Mouse (Mus musculus) MEL-GATA-1-ER (cell line): Measurements from ENCODE around the gene Gfpt1.

Experiments
- DNase-seq: peaks from one replicate; pipeline ENCODE4 v3.0.0-alpha.2; 2012; ENCODE audit warnings: low read depth; ENCODE audit errors: extremely low read depth

Gene Gfpt1

DNA sequence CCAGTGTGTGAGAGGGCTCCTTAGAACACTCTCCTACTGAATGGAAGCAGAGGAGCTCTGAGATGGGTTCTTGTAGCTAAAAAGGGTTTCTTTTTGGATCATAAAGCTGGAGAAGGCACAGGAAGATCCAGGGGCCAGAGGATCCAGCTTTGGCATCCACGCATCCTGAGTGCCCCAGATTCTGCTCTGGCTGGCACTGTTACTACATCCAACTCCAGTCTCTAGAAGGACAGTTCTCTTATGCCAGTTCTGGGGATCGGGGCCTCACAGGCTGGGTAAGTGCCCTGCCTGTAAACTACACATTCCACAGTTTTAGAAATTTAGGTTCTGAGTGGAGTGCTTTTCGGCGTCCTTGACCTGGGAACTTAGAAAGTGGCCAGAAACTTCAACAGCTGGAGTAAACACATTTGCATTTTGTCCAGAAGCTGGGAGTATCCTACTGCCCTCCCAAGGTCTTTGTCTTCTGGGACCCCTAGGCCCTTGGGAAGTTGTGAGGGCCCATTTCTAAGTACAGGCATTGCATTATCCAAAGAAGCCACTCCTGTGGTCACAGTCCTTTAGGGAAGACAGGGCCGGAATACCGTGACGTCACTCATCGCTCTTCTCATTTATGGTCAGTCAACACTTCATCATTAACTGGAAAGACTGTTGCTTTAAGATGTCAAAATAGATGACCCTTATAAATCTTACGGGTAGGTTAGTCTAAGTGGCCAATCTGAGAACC lies 57.8 kb downstream of the Gfpt1 start:
- DNase-seq: no peak

- peak; percentile 52 for DNase-seq
Measured at GRCm38 (mm10) chr6:87101281-87101954, 58.8 kb downstream of the Gfpt1 start.

DNA sequence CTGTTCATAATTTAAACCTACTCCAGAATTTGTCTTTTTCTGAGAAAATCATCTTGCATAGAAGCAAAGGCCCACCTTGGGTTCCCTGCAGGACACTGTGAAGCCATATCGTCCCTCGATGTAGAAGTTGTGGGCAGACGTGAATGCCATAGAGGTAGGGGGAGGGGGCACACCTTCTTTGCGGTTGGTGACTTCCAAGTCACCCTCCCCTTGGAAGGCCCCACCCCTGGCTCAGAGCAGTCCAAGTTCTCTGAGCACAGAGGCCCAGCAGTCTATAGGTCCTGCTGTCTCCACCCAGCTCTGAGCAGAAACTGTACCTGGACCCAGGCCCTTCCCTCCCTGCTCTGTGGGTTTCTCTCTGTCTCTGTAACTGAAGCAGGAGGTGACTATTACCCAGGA lies 59.3 kb downstream of the Gfpt1 start:
- no peak for DNase-seq

DNA sequence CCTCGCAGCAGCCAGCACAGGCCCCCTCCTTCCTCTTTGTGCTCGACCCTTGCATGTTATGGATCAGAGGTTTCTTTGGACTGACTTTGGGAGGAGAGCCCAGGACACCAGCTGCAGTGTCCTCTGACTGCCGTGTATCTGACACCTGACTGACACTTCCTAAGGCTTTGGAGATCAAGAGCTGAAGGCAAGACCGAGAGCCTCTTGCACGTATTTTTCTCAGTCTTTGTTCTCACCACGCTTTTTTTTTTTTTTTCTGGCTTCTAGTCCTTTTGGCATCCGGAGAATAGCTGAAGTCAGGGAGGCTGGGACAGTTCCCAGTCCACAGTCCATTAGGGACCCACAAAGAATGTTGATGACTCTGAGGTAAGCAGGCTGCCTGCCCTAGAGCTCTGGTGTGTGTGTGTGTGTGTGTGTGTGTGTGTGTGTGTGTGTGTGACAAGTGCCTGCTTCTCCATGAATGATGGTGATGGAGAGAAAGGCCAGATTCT lies 59.8 kb downstream of the Gfpt1 start:
- no peak for DNase-seq

DNA sequence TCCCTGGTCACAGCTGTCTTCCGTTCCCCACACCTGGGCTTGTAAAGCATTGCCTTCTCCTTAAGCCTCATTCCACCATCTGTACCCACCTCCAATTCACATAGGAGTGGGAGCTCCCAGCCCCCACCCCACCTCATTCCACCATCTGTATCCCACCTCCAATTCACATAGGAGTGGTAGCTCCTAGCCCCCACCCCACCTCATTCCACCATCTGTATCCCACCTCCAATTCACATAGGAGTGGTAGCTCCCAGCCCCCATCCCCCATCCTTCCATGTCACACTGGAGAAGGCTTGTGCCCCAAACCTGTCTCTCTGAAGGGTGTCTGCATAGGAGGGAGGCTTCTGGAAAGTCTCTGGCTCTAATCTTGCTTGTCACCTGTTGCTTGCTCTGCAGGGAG lies 60.7 kb downstream of the Gfpt1 start:
- no peak for DNase-seq

GRCm38 (mm10) chr6:87104123-87104796 lies 61.6 kb downstream of the Gfpt1 start, which contains the start of gene D6Ertd527e:
Gene D6Ertd527e, plus strand, starts transcription at chr6:87104746.
- no peak for DNase-seq

- no peak for DNase-seq
Measured at GRCm38 (mm10) chr6:87111493-87111892, 68.8 kb downstream of the Gfpt1 start.

GRCm38 (mm10) chr6:87112125-87112524 lies 69.5 kb downstream of the Gfpt1 start:
- DNase-seq: no peak

- DNase-seq: no peak
Measured at GRCm38 (mm10) chr6:87115981-87116380, 73.3 kb downstream of the Gfpt1 start.

GRCm38 (mm10) chr6:87116596-87116995 lies 74.0 kb downstream of the Gfpt1 start:
- DNase-seq: no peak

DNA sequence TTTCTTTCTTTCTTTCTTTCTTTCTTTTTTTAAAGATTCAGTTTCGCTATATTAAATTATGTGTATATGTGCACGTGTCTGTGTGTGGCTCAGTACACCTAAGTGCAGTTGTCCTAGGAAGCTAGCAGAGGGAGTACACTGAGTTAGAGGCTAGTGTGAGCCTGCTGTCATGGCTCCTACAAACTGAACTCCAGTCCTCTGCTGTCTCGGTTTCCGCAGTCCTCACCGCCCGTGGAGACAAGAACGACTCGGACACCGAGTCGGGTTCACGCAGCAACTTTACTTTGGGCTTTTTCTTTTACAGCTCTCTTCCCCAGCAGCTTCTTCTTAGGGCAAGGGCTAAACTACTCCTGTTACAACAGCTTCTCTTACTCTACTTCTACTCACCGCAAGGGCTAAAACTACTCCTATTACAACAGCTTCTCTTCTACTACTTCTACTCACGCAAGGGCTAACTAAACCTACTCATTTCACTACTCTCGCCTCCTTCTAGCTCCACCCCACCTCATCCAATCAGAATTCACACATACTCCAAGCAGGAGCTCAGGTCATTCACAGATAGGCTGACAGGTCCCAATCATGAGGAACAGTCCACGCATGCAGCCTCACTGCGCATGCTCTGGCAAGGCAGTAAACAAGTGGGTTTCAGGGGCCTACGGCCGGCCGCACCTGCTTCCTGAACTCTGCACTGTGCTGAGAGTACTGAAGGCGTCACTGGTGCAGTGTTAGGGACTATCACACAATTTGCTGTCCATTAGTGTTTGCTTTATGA lies 76.6 kb downstream of the Gfpt1 start:
- no peak for DNase-seq

GRCm38 (mm10) chr6:87119975-87120374 lies 77.3 kb downstream of the Gfpt1 start:
- no peak for DNase-seq

GRCm38 (mm10) chr6:87120661-87121060 lies 78.0 kb downstream of the Gfpt1 start:
- DNase-seq: no peak

- DNase-seq: no peak
Measured at GRCm38 (mm10) chr6:87121961-87122360, 79.3 kb downstream of the Gfpt1 start.

DNA sequence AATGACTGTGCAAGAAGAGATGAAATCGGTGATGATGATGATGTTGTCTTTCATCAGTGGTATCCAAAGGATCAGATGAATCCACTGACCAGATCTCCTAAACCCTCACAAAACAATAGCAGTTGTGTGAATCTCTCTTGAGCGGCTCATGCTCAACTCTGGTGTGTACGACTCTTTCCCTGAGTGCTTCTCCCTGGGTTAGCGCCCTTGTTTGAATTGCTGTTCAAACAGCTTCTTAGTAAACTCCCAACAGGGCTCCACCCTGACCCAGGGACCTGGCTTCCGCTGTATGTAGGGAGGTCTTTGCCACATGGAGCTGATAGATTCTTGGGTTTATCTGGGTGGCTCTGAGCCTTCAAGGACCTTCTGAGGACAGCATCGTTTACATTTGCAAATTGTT lies 80.8 kb downstream of the Gfpt1 start:
- DNase-seq: no peak

DNA sequence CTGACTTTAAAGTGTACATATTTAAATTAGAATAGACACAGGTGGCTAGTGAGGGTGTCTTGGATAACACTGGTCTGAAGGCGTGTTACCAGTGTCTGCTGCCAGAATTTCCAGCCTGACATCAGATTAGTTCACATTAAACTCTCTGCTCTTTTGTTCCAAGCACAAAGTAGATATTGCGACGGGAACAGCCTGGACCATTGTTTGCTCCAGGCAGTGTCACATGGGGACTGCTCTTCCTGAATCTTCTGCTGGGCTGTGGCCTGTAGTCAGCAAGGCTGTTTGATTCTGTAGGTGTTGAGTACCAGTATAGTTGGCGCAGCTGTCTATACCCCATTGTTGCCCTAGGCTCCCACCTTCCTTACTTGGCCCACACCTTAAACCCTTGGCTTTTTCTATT lies 81.3 kb downstream of the Gfpt1 start:
- DNase-seq: no peak

DNA sequence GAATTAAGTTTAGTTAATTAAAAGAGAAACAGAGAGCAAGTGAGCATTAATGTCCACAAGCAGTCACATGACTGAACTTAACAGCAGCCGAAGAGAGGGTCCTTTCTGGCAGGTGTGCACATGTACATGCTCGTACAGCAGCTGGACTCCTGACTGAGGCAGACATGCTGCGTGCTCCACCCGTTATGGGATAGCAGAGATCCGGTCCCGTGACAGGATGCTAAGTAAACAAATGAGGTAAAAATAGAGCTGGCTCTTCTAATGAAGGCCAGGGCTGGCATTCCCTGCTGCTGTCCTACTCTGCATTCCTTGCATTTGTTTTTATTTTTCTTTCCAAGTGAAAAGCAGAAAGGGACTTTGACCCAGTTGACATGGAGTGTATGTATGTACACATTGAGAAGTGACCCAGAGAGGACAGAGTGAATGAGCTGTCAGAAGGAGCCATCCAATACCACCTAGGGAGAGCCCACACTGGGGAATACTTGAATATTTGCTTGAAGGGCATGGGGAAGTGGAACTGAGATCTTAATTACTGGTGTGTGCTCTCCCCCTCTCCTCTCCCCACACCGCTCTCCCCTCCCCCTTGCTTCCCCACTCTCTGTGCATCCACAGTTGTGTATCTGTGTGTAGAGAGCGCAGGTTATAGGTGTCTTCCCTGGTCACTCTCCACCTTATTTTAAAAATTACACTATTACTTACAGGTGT lies 84.6 kb downstream of the Gfpt1 start:
- DNase-seq: no peak

- DNase-seq: no peak
Measured at GRCm38 (mm10) chr6:87129861-87130260, 87.2 kb downstream of the Gfpt1 start.

DNA sequence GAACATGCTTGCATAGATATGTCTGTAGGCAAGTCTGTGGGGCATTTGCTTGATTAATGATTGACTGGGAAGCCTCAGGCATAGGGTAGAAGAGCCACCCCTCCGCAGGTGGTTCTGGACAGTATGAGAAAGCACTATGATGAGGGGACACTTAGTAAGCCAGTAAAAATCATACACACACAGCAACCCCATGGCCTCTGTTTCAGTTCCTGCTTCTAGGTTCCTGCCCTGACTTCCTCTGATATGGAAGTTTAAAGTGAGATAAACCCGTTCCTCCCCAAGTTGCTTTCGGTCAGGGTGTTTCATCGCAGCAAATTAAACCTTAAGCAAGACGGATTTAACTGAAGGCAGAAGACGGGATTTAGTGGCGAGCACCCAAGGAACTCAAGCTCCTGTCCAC lies 88.0 kb downstream of the Gfpt1 start:
- no peak for DNase-seq

DNA sequence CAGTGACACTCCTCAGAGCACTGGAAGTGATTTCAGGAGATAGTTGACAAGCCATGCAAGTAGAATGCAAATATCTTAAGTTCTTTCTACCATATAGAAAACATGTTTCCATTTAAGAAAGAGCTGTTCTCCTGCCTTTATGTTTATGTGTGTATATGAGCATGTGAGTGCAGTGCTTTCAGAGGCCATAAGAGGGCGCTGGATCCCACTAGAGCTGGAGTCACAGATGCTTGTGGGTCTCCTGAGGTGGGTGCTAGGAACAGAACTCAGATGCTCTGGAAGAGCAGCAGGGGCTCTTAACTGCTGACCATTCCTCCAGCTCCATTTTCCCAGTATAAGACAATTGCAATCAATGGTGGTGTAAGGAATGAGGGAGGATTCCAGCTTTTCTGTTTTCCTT lies 88.4 kb downstream of the Gfpt1 start:
- no peak for DNase-seq

GRCm38 (mm10) chr6:87133520-87133919 lies 90.9 kb downstream of the Gfpt1 start:
- DNase-seq: no peak
